Mouse (Mus musculus) monocyte, adult 2 months (primary cell): ENCODE data around the gene Scn2b.

Source experiments
- DNase-seq, 2 experiments: peaks; one replicate each; pipeline ENCODE4 v3.0.0; 2022; ENCODE audit warnings: low spot score in 2 of 2, low read depth in 1 of 2

Scn2b gene

DNA sequence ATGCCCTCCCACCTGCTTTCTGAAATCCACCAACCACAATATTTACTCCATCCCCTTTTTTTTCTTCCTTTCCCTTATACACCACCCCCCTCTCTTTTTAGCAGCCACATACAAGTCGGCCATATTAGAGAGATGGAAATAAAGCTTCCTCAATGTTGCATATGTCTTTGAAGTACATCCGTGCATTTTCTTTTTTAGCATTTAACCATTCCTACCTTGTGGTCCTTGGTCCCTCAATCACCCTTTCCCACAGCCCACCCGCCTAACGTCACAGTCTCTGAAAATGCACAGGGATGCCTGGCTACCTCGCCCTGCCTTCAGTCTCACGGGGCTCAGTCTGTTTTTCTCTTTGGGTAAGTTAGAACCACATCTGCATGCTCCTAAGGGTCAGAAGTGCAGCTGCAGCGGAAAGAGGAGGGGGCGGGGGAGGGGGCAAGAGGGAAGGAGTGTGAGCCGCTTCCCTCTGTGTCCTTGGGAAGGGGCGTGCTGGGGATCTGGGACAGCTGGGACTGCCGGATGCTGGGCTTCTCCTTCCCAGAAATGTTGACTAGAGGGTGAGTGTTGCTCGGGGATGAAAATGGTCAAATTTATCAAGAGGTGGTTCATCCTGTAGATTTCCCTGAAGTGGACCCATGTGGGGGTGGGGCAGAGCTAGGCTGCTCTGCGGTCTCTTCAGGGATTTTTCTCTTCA, at the start of gene Scn2b:
Gene Scn2b (plus strand): TSS at position 42 of the 691 bp plus-strand sequence.
- no peak for DNase-seq

DNA sequence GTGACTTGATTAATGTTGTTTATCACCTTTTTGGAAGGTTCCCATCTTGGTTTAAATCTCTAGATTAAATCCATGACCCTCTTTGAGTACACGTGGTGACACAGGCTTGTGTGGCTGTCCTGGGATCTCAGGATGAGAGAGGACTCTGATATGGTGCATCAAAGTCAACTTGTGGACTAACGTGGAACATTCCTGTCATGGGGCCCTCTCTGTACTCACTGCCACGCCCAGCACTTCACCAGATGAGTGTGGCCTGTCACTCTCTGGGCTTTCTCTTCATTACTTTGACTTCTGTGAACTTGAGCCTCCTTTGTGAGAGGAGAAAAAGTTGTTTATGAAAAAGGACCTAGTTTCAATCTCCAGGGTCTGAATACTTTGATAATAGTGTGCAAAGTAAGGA, 45.8 kb upstream of the Scn2b start:
- DNase-seq = no peak

DNA sequence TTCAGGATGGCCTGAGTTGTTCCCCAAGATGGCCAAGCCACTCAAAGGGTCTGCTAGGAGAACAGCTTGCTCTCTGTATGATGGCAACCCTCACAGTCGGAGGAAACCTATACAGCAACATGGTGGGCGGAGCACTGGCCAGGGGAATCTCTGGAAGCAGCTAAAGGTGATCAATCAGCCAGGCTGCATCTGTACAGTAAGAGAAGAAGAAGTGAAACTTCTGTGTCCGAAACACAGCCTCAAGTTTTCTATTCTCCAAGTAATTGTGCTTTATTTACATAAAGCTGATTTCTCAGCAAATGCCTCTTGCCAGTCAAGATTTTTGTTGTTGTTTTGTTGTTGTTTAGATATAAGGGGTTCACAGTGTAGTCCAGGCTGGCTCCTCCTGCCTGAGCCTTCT, 39.7 kb upstream of the Scn2b start:
- no peak for DNase-seq

DNA sequence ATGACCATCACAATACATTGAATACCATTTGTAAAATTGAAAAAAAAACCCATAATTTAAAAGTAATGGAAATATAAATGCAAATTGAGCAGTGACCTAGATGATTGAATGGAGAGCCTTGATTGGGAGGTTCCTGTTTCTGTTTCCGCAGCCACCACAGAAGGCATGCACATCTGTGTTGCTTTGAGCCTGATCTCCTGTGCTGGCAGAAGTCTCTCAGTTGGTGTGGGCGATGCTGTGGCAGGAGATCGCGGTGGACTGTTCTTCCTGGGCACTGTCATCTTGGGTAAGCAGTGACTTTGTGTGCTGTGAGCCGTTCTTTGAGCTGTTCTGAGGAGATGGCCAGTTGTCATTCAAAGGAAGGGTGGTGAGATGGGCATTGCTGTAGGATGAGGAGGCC, 38.6 kb upstream of the Scn2b start, which contains the start of gene Jaml:
Gene Jaml (plus strand): TSS at position 173 of the 400 bp plus-strand sequence.
- DNase-seq = no peak

DNA sequence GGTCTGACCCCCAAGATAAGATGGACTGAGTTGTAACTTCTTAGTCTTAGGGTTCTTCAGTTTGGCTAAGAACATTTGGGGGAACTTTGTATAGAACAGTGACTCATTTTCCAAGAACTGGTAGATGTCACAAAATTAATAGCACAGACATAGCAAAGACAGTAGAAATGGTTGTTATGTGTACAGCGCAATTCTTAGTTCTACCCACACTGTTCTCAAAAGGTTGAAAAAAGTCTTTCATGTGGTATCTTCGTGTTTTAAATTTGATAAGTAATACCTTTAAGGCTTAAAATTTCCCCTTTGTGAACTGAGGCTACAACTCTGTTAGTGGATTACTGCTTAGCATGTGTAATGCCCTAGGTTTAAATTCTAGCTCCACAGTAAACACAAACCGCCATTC, 34.5 kb upstream of the Scn2b start:
- DNase-seq = no peak

DNA sequence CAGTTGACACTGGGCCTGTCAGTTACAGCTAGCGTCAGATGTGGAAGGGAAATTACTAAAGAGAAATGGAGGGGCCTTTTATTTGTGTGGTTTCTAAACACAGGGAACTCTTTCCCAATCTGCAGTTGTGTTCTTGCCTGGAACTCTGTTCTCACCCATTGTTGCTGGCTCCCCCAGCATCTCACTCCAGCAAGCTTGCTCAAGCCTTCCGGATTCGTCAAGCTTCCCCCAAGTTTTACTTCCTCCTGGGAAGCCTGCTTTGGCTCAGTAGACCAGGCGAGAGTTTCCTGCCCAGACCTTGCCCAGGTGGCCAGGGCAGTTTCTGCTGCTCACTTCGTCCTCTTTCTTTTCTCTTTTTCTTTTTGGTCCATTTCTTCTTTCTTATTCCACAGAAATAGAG, 33.0 kb upstream of the Scn2b start:
- DNase-seq = peak; percentile 24 to 42

DNA sequence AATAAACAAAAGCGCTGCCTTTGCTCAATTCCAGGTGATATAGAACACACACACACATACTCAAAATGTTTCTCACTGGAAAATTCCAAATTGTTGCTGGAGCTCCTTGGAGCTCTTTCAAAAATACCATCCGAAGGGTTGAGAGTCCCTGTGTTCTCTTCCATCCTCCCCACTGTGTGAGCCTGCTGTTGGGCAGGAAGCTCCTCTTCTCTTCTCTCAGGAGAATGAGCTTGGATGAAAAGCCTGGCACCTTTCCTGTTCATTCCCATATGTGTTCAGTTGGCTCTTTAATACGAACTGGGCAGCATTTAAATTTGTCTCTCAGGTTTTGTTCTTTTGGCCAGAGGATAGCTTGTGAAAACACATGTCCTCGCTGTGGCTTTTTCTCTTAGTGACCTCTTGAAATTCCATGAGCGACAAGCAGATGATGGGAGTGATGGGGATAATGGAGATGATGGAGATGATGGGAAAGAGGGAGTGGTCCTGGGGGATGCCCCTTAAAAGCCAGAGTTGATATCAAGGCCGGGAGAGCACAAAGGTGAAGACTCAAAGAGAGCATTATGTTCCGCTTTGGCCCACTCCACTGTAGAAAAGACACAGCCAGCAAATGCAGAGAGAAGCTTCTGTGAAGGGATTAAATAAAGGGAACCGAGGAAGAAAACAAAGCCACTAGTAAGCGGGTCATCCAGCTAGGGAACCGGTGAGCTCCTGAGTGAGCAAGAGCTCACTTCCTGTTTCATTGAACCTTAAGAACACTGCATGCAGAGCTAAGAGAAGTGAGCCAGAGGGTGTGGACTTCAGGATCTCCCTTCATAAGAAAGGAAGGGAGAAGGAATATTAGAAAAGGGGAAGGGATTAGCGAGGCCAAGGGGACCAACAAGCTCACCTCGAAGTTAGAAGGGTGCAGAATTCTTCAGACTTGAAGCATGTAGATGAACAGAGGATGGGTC, 31.6 kb upstream of the Scn2b start:
- DNase-seq = peak; percentile 23 to 33

DNA sequence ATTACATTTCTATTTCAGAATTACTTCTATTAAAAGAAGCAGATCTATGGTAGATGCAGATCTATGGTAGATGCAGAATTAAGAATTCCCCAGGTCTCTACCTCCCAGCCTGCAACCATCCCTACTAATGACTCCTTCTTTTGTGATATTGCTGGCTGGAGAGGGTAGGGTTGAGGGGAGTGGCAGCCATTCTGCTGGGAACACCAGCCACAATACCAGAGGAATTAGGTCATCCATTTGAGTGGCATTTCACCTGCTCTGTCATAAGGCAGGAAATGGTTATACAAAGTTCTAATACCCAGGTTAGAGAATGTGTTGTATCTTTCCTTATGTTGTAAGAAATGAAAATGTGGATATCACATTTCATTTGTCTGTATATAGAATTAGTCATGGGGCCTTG, 29.5 kb upstream of the Scn2b start:
- no peak for DNase-seq

DNA sequence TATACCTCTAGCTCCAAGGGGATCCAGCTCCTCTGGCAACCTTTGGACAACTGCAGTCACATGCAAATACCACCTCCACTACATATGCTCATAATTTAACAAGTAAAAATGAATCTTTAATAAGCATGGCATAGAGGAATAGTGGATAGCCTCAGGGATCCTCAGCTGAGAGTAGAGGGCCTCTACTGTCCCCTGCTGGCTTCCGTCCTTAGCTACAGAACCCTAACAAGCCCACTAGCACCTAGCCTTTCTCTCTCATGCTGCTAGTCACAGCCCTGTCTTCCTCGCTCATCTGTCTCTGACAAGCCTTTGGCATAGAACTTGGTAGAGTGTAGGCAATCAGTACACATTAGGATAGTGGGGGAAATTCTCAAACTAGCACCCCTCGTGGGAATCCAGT, 26.8 kb upstream of the Scn2b start:
- DNase-seq = no peak

DNA sequence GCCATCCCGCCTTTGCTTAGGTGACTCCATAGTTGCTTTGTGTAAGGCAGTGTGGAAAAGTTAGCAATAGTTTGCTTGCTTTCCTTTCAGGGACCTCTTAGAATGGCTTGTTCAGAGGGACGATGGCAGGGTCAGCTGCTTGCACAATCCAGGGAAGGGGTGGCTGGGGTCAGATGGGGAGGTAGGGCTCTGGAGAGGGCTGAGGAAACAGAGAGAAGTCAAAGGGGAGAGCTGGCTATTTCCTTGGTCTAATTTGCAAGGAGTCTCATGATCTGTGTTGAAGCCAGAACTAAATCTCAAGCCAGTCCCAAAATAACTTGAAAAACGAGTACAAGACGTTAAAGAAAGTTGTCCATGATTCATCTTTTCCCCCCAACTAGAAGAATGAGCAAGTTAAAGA, 24.9 kb upstream of the Scn2b start:
- DNase-seq = no peak

DNA sequence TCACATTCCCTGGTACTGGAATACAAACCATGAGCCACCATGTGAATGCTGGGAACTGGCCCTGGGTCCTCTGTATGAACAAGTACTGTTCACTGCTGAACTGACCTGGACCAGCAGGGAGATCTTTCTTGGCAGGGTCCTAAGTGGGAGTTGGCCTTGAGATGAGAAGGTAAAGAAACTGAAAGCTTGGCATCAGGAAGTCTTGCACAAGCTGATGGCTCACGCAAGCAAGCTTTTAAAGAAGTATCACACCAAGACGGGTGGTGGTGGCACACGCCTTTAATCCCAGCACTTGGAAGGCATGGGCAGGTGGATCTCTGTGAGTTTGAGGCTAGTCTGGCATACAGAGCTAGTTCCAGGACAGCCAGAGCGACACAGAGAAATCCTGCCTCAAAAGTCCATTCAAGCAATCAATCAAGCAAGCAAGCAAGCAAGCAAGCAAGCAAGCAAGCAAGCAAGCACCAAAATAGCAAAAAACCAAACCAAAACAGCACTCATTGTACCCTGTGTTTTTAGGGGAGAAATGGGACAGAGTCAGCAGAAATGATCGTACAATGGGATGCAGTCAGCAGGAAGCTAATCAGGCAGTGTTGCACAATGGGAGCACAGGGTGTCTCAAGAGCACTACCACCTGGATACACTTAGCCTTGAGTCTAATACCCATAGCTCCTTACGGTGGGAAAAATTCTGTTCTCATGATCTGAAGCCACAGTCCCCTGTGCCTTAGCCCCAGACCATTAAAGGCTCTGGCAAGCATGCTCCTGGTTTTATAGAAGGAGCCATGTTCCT, 22.2 kb upstream of the Scn2b start:
- no peak for DNase-seq

DNA sequence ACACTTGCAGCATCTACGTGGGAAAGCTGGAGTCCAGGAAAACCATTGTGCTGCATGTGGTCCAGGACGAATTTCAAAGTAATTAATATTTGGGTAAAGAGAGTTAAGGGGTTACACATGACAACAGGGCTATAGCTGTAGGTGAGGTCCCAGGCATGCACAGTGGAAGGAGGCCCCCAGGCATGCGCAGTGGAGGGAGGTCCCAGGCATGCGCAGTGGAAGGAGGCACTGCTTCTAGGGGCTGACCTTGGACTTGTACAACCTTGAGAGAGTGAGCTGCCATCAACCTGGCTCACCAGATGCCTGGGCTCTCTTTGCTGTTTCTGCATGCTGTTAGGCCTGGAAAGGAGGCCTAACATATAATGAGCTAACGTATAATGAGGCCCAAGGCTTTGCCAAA, 19.7 kb upstream of the Scn2b start:
- no peak for DNase-seq

DNA sequence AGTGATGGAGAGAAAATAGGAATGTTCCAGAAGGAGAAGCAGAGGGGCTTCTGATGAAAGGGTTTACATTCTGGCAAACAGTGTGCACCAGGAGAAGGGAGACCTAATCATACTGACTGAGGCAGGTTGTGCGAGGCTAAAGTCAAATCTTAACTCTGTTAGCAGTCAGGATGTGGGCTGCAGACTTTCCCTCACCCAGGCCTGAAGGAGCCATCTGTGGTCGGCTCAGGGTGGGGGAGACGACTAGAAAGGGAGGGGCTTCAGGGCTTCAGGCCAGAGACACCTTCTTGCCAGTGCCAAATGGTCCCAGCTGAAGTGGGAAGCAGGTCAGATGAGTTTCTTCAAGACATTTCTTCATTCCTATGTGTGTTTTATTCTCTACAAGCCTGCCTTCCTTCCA, 19.2 kb upstream of the Scn2b start:
- DNase-seq = no peak

DNA sequence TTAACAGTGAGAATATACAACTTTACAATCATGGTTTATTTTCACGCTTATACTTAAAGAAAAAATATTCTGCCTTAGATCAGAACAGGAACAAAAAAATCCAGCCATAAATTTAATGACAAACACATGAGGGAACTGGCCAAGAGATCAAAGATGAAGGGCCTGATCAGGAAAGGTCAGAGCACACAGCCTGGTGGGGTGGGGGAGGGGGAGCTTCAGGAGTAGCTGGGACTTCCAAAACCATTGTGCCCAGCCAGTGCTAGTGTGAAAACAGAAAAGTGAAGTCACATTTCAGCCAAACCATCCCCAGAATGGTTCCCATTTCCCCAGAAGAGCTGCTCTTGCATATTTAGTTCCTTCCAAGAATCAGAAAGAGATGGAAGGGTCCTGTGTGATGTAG, 15.1 kb upstream of the Scn2b start:
- no peak for DNase-seq

DNA sequence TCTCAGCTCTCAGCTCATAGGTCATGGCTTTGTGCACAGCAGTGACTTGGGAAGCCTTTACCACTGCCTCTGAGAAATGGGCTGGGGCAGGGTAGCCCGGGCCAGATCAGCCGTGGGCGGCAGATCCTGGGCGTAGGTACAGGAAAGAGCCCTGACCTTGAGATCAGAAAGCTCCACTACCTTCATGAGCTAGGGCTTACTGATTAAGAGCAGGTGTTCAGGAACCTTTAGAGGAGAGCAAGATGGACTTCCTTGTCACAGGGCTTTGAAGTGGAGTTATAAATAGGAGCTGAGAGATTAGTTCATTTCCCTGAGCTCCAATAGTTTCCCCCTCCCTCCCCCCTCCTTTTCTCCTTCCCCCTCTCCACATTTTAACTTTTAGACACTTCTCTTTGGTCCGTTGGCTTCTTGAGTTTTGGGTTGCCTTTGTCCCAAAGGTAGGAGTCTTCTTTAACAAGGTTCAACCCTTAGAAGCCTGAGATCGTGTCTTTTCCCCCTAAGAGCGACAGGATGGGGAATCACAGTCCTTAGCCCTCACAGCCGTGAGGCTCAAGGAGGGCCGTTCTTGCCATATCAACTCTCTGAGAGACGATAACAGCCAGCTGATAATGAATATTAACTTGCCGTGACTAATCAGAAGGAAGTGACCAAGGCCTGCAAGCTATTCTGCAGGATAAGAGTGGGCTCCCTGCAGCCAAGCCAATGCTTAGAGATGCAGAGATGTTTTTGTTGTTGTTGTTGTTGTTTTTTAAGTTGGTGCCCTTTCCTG, 14.2 kb upstream of the Scn2b start:
- no peak for DNase-seq

DNA sequence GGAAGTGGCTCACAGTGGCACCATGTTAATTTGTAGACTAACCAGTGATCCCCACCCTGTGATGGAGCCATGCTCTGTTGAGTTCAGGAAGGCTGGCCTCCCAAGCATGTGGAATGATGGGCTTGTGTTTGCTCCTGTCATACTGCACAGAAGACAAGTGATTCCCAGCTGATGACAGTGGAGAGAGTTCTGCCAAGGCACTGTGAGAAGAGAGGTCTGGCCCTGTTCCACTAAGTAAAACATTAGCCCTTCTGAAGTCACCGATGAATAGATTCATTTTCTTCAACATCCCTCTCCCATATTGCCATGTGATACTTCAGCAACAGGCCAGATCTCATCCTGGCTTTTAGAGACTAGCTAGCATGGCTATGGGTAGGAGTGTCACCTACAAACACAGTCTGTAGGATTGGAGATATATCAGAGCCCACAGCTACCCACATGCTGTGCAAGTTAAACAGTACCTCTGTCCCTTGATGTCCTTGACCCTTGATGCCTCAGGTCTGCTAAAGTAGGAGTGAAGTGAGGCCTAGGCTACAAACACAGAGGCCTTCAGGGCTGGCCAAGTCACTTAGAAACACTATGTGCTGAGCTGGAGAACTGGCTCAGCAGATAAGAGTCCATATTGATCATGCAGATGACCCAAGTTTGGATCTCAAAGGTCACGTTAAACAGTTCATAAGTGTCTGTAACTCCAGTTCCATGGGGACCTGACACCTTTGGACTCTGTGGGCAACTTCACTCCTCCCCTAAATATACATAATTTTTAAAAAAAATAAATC, 11.8 kb upstream of the Scn2b start:
- no peak for DNase-seq

DNA sequence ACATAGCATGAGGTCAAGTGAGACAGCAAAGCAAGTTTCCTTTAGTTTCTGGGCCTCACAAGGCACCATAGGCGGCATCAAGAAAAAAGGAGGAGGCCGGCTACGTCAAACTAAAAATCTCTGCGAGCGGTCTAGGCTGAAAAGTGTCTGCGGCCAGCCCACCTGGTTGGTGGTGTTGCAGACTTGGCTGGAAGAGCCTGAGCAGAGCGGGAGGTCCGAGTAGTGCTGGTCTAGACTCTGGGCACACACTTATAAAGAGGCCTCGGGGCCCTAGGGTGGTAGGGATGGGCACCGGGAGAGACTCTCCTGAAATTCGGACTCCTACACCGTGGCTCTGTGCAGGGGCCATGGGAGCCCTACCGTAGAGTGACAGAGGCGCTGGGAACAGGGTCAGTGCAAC, 1.9 kb upstream of the Scn2b start:
- no peak for DNase-seq

DNA sequence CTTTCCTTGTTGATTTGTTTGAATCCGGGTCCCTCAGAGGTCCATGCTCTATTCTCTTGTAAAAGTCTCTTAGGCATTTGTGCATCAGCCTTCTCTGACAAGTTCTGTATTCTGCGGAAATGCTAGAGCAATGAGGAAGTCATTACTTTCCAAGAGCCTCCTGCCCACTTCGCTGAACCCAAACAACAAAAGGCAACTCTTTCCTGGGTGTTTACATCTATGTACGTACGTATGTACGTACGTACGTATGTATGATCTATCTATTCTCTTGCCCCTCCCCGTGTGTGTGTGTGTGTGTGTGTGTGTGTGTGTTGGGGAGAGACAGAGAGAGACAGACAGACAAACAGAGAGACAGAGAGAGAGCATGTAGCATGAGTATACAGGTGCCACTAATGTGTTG, 763 bp upstream of the Scn2b start:
- DNase-seq = no peak

DNA sequence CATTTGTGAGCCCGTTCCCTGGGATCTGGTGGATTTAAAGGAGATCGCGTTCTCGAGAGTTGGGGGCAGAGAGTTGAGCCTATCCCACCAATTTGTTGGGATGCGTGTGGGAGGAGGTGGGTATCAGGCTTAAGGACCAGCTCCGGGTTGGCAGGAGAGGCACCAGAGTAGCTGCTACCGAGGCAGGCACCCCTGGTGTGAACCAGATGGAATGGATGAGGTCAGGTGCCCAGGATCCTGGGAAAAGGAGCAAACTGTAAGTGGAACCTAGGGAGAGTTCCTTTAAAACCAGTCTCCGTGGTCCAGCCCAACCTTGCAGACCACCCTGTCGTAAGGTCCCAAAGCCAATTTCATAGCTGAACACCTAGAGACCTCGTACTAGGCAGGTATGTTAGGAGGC, 970 bp downstream of the Scn2b start:
- no peak for DNase-seq

DNA sequence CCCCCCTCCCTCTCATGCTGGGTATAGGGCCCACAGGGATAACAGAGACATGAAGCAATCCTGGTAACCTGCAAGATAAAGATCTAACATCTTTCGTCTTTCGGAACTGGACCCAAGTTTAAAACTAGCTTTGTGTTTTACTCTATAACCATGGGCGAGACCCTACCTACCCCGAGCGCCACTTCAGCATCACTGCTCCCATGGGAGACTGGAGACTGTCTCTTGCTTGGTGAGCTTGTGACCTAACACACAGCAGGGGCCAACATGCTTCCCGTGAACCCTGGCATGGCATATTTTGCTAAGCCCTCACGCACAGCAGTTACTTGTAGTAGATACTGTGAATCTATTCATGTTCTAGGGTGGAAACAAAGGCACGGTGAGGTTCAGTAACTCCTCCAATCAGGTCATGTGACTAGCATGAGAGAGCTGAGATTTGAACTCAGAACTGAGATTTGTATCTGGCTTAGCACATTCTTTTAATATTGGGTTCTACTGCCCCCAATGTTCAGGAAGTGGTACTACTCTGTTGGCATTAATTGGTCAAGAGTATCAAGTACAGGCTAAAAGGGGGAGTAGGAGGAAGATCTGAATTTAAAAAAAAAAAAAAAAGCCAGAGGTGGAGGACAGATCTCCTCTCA, 1.9 kb downstream of the Scn2b start:
- no peak for DNase-seq
